ENCODE assay signal across 18 mouse cellular contexts in genomic region chr9:54356756-54357155, GRCm38 (mm10).
"Had no signal": no experiment of that assay in that cellular context is flagged by ENCODE, and none has a peak within 500 bp of the region (broad histone marks: within the 10 kb centered on the region; RNA-seq: fewer than 3 reads in every experiment).

No protein-coding gene starts in this region.

- ATAC-seq: midbrain, embryonic 16.5 days had no signal

- H3K9ac ChIP-seq: lung, embryonic 14.5 days; midbrain, embryonic 12.5 days; neural tube, embryonic 13.5 days; neural tube, embryonic 15.5 days had no signal

- H3K27me3 ChIP-seq: midbrain, embryonic 12.5 days; neural tube, embryonic 13.5 days; neural tube, embryonic 15.5 days had no signal

- H3K4me1 ChIP-seq: midbrain, embryonic 10.5 days; midbrain, embryonic 12.5 days; neural tube, embryonic 13.5 days; neural tube, embryonic 15.5 days had no signal

- DNase-seq: lung, adult 18-20 months; lung, embryonic 14.5 days; lung, postnatal 10 days; lung, postnatal 4 days; midbrain, embryonic 14.5 days; retina, postnatal 1 day; right cerebral cortex, adult 18-20 months; right cerebral cortex, postnatal 25 days; right cerebral cortex, postnatal 4 days; spleen, adult 18-20 months; thymus, adult 18-20 months; thymus, postnatal 14 days; thymus, postnatal 36 days had no signal

- H3K4me3 ChIP-seq: midbrain, embryonic 10.5 days; midbrain, embryonic 12.5 days; neural tube, embryonic 13.5 days; neural tube, embryonic 15.5 days had no signal

- H3K27ac ChIP-seq: midbrain, embryonic 10.5 days; midbrain, embryonic 12.5 days; neural tube, embryonic 13.5 days; neural tube, embryonic 15.5 days had no signal

- H3K9me3 ChIP-seq: midbrain, embryonic 10.5 days; midbrain, embryonic 12.5 days; neural tube, embryonic 13.5 days; neural tube, embryonic 15.5 days had no signal

- H3K36me3 ChIP-seq: midbrain, embryonic 10.5 days; midbrain, embryonic 12.5 days; neural tube, embryonic 13.5 days; neural tube, embryonic 15.5 days had no signal

- H3K4me2 ChIP-seq: lung, embryonic 14.5 days; midbrain, embryonic 12.5 days; neural tube, embryonic 13.5 days; neural tube, embryonic 15.5 days had no signal
